Mouse (Mus musculus) gastrocnemius, adult 2 months (tissue): ENCODE measurements at regions not wholly inside any gene's neighbourhood (a gene's known extent, or its start where the extent isn't known, plus 50 kb on each side); places are given as distances from the start of the nearest gene placed in this dataset.

Source experiments
- DNase-seq: peaks from one replicate; pipeline ENCODE4 v3.0.0; 2022
- H3K27ac ChIP-seq: fragments of 200-600 bp; 2 replicates; pipeline ENCODE4 v1.8.1; 2022; ENCODE audit warnings: mild to moderate bottlenecking
- H3K4me3 ChIP-seq: fragments of 200-600 bp; 2 replicates; pipeline ENCODE4 v1.8.1; 2022; ENCODE audit warnings: mild to moderate bottlenecking, moderate library complexity
- CTCF ChIP-seq: fragments of 200-600 bp; IDR thresholded peaks from 2 replicates; pipeline ENCODE4 v1.8.1; 2022; ENCODE audit warnings: antibody characterized with exemption, mild to moderate bottlenecking, moderate library complexity
- intact Hi-C: fragments of 180-260 bp; cut with DNase I; formaldehyde crosslinking; loops from one replicate; pipeline ENCODE4 v1.15.1; 2025

DNA sequence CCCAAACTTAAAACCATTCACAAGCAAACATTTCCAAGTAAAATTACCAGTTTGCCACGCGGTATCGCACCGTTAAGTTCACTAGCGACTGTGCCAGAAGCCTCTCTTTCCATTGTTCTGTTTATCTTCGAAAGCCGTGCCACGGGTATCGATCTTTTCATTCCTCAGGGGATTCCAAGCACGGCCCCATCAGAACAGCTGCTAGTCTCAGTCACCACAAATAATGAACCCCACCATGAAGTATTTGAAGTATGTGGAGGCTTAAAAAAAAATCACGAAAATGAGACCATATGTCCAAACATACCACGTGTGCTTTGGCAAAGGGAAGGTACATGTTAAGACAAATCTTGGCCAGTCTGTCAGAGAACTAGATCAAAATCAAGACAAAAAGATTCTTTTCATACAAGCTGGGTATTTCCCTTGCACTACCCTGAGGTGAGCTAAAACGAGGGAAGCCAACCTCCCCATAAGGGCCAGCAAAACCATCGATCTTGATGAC lies 213.3 kb downstream of the Npr3 start:
- no peak overlapping the region for H3K27ac ChIP-seq
- H3K4me3 ChIP-seq = peak overlapping the region; percentile 33
- intact Hi-C loops = no loop called here
- no peak for DNase-seq
- TF ChIP-seq CTCF = no peak

DNA sequence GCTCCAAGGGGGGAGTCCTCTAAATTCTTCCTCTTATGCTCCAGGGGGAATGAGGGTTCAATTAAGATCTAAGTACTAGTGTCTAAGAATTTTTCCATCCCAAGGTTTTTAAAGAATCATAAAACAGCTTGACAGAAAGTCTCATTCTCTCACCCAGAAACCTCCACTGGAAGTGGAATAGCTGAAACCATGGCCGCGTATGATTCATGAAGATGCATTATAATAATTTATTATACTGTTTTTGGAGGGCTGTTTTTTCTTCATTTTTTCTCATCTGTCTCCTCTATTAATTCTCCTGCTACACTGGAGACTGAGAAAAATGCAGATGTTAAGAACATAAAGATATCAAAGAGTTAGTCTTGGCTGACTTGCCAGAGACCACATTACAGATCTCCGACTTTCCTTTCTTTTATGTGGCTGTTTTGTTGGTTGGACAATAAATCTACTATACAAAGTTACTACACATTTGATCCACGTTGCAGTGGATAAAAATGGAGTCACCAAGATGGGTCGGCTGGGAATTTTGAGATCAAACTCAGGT lies 242.2 kb downstream of the Npr3 start:
- Histone ChIP-seq H3K27ac (no peak overlapping the region), H3K4me3 (no peak overlapping the region)
- intact Hi-C loops = no loop called here
- TF ChIP-seq CTCF = no peak
- no peak for DNase-seq

DNA sequence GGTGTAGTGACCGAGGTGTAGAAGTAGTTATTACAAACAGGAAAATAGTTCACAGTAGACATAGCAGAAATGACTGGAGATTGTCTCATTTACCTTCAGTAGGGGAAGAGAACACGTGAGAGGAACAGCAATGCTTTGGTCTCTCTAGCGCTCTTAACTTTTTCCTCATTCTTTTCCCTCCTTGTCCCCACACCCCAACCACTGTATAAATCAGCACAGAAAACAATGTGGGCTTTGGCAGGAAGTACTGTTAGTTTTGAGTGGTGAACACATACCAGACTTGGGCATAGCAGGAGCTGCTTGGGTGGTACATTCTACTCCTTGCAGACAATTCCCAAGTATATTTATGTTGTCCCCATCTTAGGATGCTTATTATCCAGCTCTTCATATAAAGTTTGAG lies 251.9 kb downstream of the Npr3 start:
- intact Hi-C loops = no loop called here
- no peak for DNase-seq
- Histone ChIP-seq H3K4me3 (no peak overlapping the region), H3K27ac (no peak overlapping the region)
- TF ChIP-seq CTCF = no peak

DNA sequence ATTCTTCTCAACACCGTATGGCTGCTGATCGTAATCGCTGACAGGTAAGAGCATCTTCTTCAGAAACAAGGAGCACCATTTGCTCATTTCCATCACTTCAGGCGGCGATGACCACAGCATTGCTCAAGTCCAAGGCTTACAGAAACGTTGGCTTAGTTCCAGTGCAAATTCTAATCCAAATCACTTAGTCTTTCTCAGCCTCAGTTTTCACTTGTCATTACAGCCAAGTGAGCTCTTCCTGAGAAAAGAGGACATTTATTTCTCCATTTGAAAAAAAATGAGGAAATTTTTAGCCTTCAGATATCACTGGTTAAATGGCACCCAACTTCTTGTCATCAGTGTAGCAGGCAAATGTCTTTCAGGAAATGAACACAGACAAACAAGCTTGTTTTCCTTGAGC lies 246.8 kb upstream of the Tars start:
- H3K4me3 ChIP-seq = no peak overlapping the region
- H3K27ac ChIP-seq = no peak overlapping the region
- intact Hi-C loops = no loop called here
- no peak for TF ChIP-seq CTCF
- no peak for DNase-seq

DNA sequence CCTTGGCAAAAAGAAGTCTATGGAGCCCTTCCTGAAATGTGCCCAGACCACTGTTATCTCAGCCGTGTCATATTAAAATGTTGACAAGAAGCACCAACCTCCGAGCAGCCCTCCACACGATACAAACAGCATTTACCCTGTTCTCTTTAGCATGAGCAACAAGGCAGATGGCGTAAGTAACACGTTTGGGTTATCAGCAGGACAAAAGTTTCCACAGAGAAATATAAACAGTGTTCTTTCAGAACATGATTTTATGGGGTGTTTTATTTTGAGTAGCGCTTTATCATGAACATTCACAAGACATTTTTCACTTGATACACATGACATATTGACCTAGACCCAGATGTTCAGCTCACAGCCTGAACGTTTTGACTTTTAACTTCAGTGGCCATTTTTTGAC lies 245.3 kb upstream of the Tars start:
- H3K27ac ChIP-seq = no peak overlapping the region
- no peak for DNase-seq
- no peak overlapping the region for H3K4me3 ChIP-seq
- TF ChIP-seq CTCF = no peak
- intact Hi-C loops = no loop called here

DNA sequence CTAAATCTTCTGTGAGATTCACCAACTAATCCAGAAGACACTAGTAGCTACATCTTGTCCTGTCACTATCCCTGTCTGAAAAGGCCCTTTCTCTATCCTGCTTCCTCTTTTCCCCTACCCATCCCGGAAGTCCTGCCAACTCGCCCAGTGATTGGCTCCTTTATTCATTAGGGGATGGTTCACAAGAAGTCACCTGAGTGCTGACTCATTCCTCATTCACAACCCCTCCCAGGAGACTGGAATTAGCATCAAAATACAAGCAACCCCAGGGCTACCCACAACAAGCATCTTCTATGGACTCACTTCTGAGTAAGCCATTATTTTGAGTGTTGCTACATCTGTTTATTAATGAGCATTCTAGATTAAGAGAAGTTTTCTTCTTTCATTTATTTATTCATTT lies 231.2 kb upstream of the Tars start:
- H3K27ac ChIP-seq = no peak overlapping the region
- no peak for DNase-seq
- no peak overlapping the region for H3K4me3 ChIP-seq
- intact Hi-C loops = no loop called here
- TF ChIP-seq CTCF = no peak

DNA sequence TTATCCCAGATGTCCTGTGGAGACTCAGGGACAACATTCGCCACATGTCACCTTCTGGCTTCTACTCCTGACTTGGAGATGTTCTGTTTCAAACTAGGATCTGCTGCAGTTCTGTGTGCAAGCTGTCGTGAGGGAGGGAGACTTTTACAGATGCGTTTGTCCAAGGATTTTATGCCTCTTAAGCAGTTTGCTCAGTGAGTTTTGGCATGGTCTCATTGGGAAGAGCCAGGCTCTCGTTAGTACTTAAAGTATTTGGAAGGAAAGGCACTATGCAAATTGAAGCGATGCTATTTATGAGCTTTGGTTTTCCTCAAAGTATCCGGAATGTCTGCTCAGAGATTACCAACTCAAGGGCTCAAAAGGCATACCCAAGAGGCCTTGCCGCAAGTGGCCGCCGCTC lies 227.0 kb upstream of the Tars start:
- no peak for TF ChIP-seq CTCF
- Histone ChIP-seq H3K27ac (no peak overlapping the region), H3K4me3 (no peak overlapping the region)
- intact Hi-C loops = no loop called here
- no peak for DNase-seq

DNA sequence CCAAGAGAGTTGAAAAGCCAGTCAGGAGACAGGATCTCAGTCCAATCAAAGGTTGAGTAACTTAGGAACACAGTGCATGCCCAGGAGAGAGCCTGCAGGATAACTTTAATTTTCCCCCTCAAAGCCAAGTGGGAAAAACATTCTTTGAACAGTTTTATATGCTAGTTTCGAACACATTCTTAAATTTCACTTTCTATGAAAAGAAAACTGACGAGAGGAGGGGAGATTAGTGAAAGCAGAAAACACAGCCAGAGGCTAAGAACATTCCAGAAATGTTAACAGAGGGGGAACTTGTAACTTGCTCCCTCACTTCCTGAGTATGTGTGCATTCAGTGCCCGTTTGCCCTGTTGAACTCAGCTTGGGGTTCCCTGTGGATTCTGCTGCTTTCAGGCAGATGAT lies 213.0 kb upstream of the Tars start:
- Histone ChIP-seq H3K4me3 (no peak overlapping the region), H3K27ac (no peak overlapping the region)
- no peak for TF ChIP-seq CTCF
- intact Hi-C loops = no loop called here
- DNase-seq = no peak

DNA sequence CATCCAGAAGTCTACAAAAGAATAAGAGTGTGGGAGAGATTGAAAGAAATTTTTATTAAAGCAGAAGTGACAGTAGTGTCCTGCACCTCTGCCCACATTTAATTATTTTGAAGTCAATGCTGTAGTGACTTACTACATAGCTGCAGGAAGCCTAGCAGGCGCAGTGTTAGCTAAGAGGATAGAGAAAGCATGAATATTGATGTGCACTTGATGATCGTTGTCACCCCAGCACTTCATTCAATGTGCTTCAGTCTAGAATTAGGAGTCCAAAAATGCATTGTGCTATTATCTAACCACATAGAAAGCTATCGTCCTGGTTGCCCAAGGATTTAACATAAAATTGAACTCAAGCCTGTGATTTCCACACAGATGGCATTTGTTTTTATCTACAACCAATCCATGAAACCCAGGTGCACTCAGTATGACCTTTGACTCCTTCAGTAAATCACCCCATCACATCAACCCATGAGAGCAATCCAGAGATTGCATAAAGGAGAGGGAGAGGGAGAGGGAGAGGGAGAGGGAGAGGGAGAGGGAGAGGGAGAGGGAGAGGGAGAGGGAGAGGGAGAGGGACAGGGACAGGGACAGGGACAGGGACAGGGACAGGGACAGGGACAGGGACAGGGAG lies 210.7 kb upstream of the Tars start:
- DNase-seq = no peak
- Histone ChIP-seq H3K4me3 (no peak overlapping the region), H3K27ac (no peak overlapping the region)
- intact Hi-C loops = no loop called here
- no peak for TF ChIP-seq CTCF

DNA sequence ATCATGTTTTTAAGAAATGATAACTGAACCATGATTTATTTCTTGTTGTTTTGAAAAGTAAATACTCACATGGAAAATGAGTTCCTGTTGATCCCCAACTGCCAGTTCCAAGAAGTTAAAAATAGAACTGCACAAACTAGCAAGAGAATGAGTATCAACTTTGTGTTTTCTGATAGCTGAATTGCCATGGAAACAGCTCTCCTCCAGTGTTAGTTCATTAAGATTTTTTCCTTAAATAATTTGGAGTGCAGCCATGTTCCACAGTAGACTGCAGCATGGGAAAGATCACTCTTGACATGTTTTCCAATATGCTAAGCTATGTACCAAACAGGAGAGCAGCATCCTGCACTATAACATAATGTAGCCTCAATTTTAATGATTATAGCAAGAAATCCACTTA lies 208.0 kb upstream of the Tars start:
- no peak for TF ChIP-seq CTCF
- no peak overlapping the region for H3K27ac ChIP-seq
- intact Hi-C loops = no loop called here
- no peak for DNase-seq
- no peak overlapping the region for H3K4me3 ChIP-seq

DNA sequence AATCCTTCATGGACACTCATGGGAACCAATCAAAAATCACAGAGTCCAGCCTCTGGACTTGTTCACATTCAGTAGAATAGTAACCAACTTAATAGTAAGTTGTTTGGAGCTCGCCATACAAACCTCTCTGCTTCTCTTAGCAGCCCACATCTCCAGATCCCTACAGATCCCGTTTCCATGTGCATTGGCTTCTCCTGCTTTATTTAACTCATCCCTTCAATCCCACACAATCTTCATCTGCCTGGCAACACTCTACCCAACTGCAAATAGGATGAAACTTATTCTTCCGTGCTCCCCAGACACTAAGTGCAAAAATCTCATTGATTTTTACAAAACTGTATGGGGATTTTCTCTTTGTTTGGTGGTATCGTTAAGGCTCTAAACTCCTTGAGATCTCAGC lies 206.2 kb upstream of the Tars start:
- no peak for DNase-seq
- Histone ChIP-seq H3K4me3 (no peak overlapping the region), H3K27ac (no peak overlapping the region)
- no peak for TF ChIP-seq CTCF
- intact Hi-C loops = no loop called here

DNA sequence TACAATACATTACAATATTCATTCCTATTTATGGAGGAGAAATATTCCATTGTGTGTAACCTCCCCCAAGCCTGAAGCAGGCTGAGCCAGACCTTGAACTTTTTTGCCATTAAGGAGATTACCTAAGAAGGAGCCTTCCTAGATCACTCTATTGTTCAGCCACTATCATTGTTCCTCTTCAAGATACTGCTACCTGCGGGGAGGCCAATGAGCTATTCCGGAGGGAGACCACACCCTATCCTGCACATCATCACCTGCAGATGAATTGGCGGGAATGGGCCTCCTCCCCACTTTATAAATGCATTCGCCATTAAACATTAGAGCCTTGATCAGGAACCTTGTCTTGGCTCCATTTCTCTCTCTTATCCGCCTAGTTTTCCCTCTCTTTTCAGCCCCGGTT lies 197.6 kb upstream of the Tars start:
- no peak overlapping the region for H3K4me3 ChIP-seq
- TF ChIP-seq CTCF = no peak
- H3K27ac ChIP-seq = no peak overlapping the region
- DNase-seq = no peak
- intact Hi-C loops = no loop called here

DNA sequence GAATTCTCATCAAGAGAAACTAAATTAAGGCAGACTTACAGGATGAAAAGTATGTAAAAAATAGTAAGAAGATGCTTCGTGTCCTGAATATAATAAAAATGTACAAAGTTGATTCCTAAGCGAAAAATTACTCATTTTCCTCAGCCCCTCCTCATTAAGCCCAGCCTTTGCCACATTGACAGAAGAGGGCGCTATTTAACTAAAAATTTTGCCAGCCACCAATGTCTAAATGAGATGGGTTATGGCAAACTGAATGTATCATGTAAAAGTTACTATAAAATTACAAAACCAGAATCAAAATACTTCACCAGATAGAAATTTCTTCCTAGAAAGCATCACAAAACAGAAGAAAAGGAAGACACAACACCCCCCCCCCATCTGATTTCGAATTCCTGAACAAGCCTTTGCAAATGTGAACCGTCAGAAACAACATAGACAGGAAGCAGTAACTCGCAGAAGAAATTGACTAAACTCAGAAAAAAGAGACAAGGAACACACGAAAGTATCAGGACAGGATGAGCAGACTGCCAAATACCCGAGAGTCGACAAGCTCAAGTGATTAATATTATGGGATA lies 191.2 kb upstream of the Tars start:
- DNase-seq = no peak
- intact Hi-C loops = loop anchor here (2.0 kb wide), 1 partner anchor 376 kb away; no protein-coding TSS in a partner anchor
- H3K27ac ChIP-seq = no peak overlapping the region
- no peak overlapping the region for H3K4me3 ChIP-seq
- peak; percentile 77 for TF ChIP-seq CTCF

DNA sequence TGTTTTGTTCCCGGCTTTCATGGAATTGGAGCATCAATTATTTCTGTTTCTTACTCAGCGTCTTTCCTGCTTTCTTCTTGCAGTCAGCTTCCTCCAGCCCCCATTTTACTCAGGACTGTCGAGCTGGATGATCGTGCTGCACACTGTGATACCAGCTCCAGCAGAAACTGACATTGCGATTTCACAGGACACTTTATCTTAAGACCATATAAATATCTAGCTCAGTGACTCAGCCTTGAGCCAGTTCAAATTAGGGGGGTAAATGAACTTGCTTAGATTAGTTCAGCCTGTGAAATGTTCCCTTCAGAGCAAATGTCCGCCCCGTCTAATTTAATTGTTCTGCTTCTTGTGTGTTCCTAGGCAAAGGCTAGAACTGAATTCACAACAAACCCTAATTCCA lies 190.3 kb upstream of the Tars start:
- no peak overlapping the region for H3K27ac ChIP-seq
- no peak overlapping the region for H3K4me3 ChIP-seq
- DNase-seq = no peak
- intact Hi-C loops = loop anchor here (2.0 to 5.0 kb wide), 2 partner anchors 318 to 377 kb away; partner anchors contain the start of gene Npr3
- no peak for TF ChIP-seq CTCF
